Mouse (Mus musculus): ENCODE measurements around the gene Atp11b. TPM values are rescaled to one million over a fixed set of nuclear protein-coding genes. Genes with fewer than 3 reads are reported as not detected.

The Atp11b gene
- 50.2 TPM for polyA plus RNA-seq (2014; fragmentation: Illumina TruSeq; extraction: RNeasy Lipid Tissue Mini Kit (QIAGEN cat#74804); ENCODE audit: low read depth, low replicate concordance)

GRCm38 (mm10) chr3:35753825-35754767 lies at the start of gene Atp11b:
Gene Atp11b (plus strand): TSS chr3:35754106.

Other genes with a start within 250 kb of the Atp11b start
- 198 TPM for gene Dcun1d1, start 183.3 kb downstream of the Atp11b start, polyA plus RNA-seq (2014; fragmentation: Illumina TruSeq; extraction: RNeasy Lipid Tissue Mini Kit (QIAGEN cat#74804); ENCODE audit: low read depth, low replicate concordance)
- gene Mccc1, start 246.6 kb downstream of the Atp11b start, polyA plus RNA-seq (2014; fragmentation: Illumina TruSeq; extraction: RNeasy Lipid Tissue Mini Kit (QIAGEN cat#74804); ENCODE audit: low read depth, low replicate concordance) = 81.1 TPM